Mouse (Mus musculus) cerebellum, adult 2 months (tissue): ENCODE data around the gene Tmem163.

ENCODE experiments used
- CTCF ChIP-seq: fragments of 200-500 bp; IDR thresholded peaks from 2 replicates; pipeline ENCODE4 v1.5.1; 2011; ENCODE audit warnings: low read depth, mild to moderate bottlenecking, control low read depth, low read length, moderate library complexity, borderline replicate concordance; ENCODE audit not compliant: insufficient read depth
- POLR2A ChIP-seq: fragments of 200-500 bp; IDR thresholded peaks from 2 replicates; pipeline ENCODE4 v1.6.1; 2011; ENCODE audit warnings: low read length, control low read depth, borderline replicate concordance; ENCODE audit not compliant: insufficient read depth

GRCm38 (mm10) chr1:127507042-127507650 is 172.2 kb downstream of the Tmem163 start:
- TF ChIP-seq CTCF (no peak), POLR2A (no peak)
